Comparison of ENCODE assay signal across 16 mouse cellular contexts in the genomic region with DNA sequence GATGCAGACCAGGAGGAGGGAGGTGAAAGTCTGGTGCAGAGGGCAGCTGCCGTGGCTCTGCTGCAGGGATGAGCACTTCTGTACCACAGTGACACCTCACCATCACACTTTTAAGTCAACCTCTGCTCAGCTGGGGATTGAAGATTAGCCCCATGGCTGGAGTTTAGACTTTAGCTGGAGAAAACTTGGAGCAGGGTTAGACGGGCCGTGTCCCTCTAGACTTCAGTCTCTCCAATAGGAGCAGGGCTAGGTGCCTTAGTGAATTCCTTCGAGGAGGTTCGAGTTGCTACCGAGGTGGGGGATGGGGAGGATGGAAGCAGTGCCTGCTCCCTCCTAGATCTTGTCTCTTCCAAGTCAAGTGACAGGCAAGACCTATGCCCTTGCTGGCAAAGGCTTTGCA. TPM values are rescaled to one million over a fixed set of nuclear protein-coding genes. Genes with fewer than 3 reads are reported as not detected.
DNase-seq lines count a peak whose midpoint lies in the region; ATAC-seq and TF ChIP-seq lines count a peak whose summit lies in the region.
"Had no signal": no experiment of that assay in that cellular context is flagged by ENCODE, and none has a peak within 500 bp of the region (broad histone marks: within the 10 kb centered on the region; RNA-seq: fewer than 3 reads in every experiment).

No protein-coding gene starts in this region.

- no peaks in the 10 kb centered on the region for H3K36me3 ChIP-seq in lung, embryonic 14.5 days (ENCODE audit: insufficient read depth)
- no peaks in the 10 kb centered on the region for H3K36me3 ChIP-seq in kidney, postnatal 0 days (ENCODE audit: insufficient read depth, low read length)
- H3K36me3 ChIP-seq: G1E; midbrain, embryonic 10.5 days had no signal

- no peak for ATAC-seq in lung, embryonic 14.5 days (ENCODE audit: insufficient read depth)
- peak; percentile 88 for ATAC-seq in kidney, postnatal 0 days (replicated peaks; ENCODE audit: low FRiP score, low read depth)
- ATAC-seq: forebrain, embryonic 13.5 days had no signal

- H3K4me3 ChIP-seq in lung, embryonic 14.5 days (ENCODE audit: low read depth, low read length): peak overlapping the region; percentile 18; the same call in 1 of the 2 replicates
- peak overlapping the region; percentile 22; the same call in 1 of the 2 replicates for H3K4me3 ChIP-seq in embryonic fibroblast, embryonic 13.5 days (ENCODE audit: insufficient read depth, low read length)
- 0 out of 2 replicates have a peak overlapping the region, but pooled peaks have one; percentile 22 for H3K4me3 ChIP-seq in kidney, postnatal 0 days (replicated peaks; ENCODE audit: low read depth, low read length)
- H3K4me3 ChIP-seq in olfactory bulb, adult 2 months (ENCODE audit: insufficient read depth, low read depth, low read length): peak overlapping the region; percentile 6; the same call in 1 of the 2 replicates
- H3K4me3 ChIP-seq: forebrain, embryonic 13.5 days; midbrain, embryonic 10.5 days had no signal

- TF ChIP-seq POLR2A in embryonic fibroblast, embryonic 13.5 days (IDR thresholded peaks at IDR 0.05; ENCODE audit: low read depth, low read length): no peak
- TF ChIP-seq POLR2A in olfactory bulb, adult 2 months (IDR thresholded peaks at IDR 0.05; ENCODE audit: insufficient read depth, low read depth, low read length): no peak

- no peaks in the 10 kb centered on the region for H3K9me3 ChIP-seq in lung, embryonic 14.5 days (ENCODE audit: low read depth, low read length)
- H3K9me3 ChIP-seq in kidney, postnatal 0 days (replicated peaks; ENCODE audit: low read length): no peaks in the 10 kb centered on the region
- H3K9me3 ChIP-seq: forebrain, embryonic 13.5 days; G1E; midbrain, embryonic 10.5 days had no signal

- H3K27ac ChIP-seq in lung, embryonic 14.5 days (ENCODE audit: low read depth): no peak overlapping the region
- no peak overlapping the region for H3K27ac ChIP-seq in embryonic fibroblast, embryonic 13.5 days (ENCODE audit: insufficient read depth, low read length)
- peak overlapping the region; percentile 55; the same call in 1 of the 2 replicates for H3K27ac ChIP-seq in kidney, postnatal 0 days
- H3K27ac ChIP-seq in olfactory bulb, adult 2 months (ENCODE audit: insufficient read depth, low read depth, low read length): no peak overlapping the region
- H3K27ac ChIP-seq: forebrain, embryonic 13.5 days; midbrain, embryonic 10.5 days had no signal

- TF ChIP-seq CTCF in lung, embryonic 14.5 days (IDR thresholded peaks at IDR 0.05; ENCODE audit: low read depth): no peak
- no peak for TF ChIP-seq CTCF in embryonic fibroblast, embryonic 13.5 days (IDR thresholded peaks at IDR 0.05; ENCODE audit: borderline replicate concordance, insufficient read depth, low read length)
- no peak for TF ChIP-seq CTCF in kidney, postnatal 0 days (IDR thresholded peaks at IDR 0.05; ENCODE audit: low read depth)
- no peak for TF ChIP-seq CTCF in olfactory bulb, adult 2 months (IDR thresholded peaks at IDR 0.05; ENCODE audit: insufficient read depth, low read depth, low read length)

- peaks cover 39% of the 10 kb centered on the region for H3K4me1 ChIP-seq in lung, embryonic 14.5 days (ENCODE audit: insufficient read depth)
- H3K4me1 ChIP-seq in embryonic fibroblast, embryonic 13.5 days (ENCODE audit: control insufficient read depth, insufficient read depth, low read length): peaks cover 4% of the 10 kb centered on the region; the same call in 1 of the 2 replicates
- 0 out of 2 replicates have a peak, but pooled peaks cover 3% of the 10 kb centered on the region for H3K4me1 ChIP-seq in kidney, postnatal 0 days (replicated peaks; ENCODE audit: insufficient read depth, low read length)
- peaks cover 21% of the 10 kb centered on the region for H3K4me1 ChIP-seq in olfactory bulb, adult 2 months (ENCODE audit: control insufficient read depth, insufficient read depth, low read length)

- no peaks in the 10 kb centered on the region for H3K27me3 ChIP-seq in lung, embryonic 14.5 days (ENCODE audit: insufficient read depth, low read length)
- H3K27me3 ChIP-seq in kidney, postnatal 0 days (ENCODE audit: insufficient read depth, low read length): no peaks in the 10 kb centered on the region
- H3K27me3 ChIP-seq: forebrain, embryonic 13.5 days had no signal

- H3K9ac ChIP-seq in lung, embryonic 14.5 days: peak overlapping the region; percentile 20; the same call in 1 of the 2 replicates
- no peak overlapping the region for H3K9ac ChIP-seq in kidney, postnatal 0 days (ENCODE audit: low read depth, low read length)
- H3K9ac ChIP-seq: forebrain, embryonic 13.5 days had no signal

- WGBS in lung, embryonic 14.5 days: 30% methylated on average over 6 of the region's 6 CpGs
- 49% methylated on average over 6 of the region's 6 CpGs for WGBS in kidney, postnatal 0 days
- WGBS in olfactory bulb, adult 2 months: 72% methylated on average over 6 of the region's 6 CpGs

- H3K4me2 ChIP-seq in lung, embryonic 14.5 days: peak overlapping the region; percentile 40
- H3K4me2 ChIP-seq in kidney, postnatal 0 days (ENCODE audit: low read length): peak overlapping the region; percentile 36
- H3K4me2 ChIP-seq: forebrain, embryonic 13.5 days had no signal

- no peak for DNase-seq in lung, embryonic 14.5 days
- DNase-seq in lung, postnatal 36 days: no peak
- DNase-seq in kidney, postnatal 0 days (ENCODE audit: low spot score): peak; percentile 29
- no peak for DNase-seq in thymus, postnatal 25 days
- no peak for DNase-seq in layer of hippocampus, adult 8-10 months (ENCODE audit: low spot score in 2 of 2)
- DNase-seq: adrenal gland, adult 2 months; cerebellum, adult 8-10 months; spleen, adult 18-20 months had no signal

RNA-seq across cellular contexts. Expression of gene Aqp1, which starts 1.8 kb away (rescaled TPM):
- polyA plus RNA-seq in lung, embryonic 14.5 days (2014; fragmentation: Nextera tagmentation; extraction: Ambion mirVana): 4.0 and 4.4 TPM in 2 replicates
- 23.7 and 50.9 TPM in 2 replicates for polyA plus RNA-seq in embryonic fibroblast, embryonic 13.5 days (2011; ENCODE audit: insufficient read length, low read depth, missing spikeins)
- polyA plus RNA-seq in kidney, postnatal 0 days (2015; fragmentation: Nextera tagmentation; extraction: Ambion mirVana): 140 and 148 TPM in 2 replicates
- not detected in 2 replicates for polyA plus RNA-seq in olfactory bulb, adult 2 months (2012; ENCODE audit: insufficient read depth, insufficient read length, low replicate concordance, missing spikeins)
- 1 to 10 TPM in 2 of 4 experiments, under 1 TPM in 2; 0.19 to 1.3 (median 0.85) TPM for total RNA-seq in layer of hippocampus, adult 8-10 months (2022)
- polyA plus RNA-seq: G1E had no signal

RNA-seq across cellular contexts. Expression of gene Ghrhr, which starts 38.0 kb away (rescaled TPM):
- not detected in 2 replicates for polyA plus RNA-seq in lung, embryonic 14.5 days (2014; fragmentation: Nextera tagmentation; extraction: Ambion mirVana)
- not detected in 2 replicates for polyA plus RNA-seq in embryonic fibroblast, embryonic 13.5 days (2011; ENCODE audit: insufficient read length, low read depth, missing spikeins)
- polyA plus RNA-seq in kidney, postnatal 0 days (2015; fragmentation: Nextera tagmentation; extraction: Ambion mirVana): 0.17 and 0.59 TPM in 2 replicates
- not detected in 2 replicates for polyA plus RNA-seq in olfactory bulb, adult 2 months (2012; ENCODE audit: insufficient read depth, insufficient read length, low replicate concordance, missing spikeins)
- total RNA-seq in layer of hippocampus, adult 8-10 months (2022): not detected
- total RNA-seq: adrenal gland, adult 2 months; hematopoietic stem cell, adult 5-6 weeks; layer of hippocampus, postnatal 14 days had no signal
- polyA plus RNA-seq: adrenal gland, adult 2 months; forebrain, embryonic 13.5 days; G1E; midbrain, embryonic 10.5 days; neural tube, embryonic 14.5 days had no signal
